Mouse (Mus musculus) liver, embryonic 14.5 days (tissue): Measurements from ENCODE around the gene Flot1.

Experiments
- CTCF ChIP-seq: IDR thresholded peaks from 2 replicates; pipeline ENCODE4 v1.5.1; 2016; ENCODE audit warnings: antibody characterized with exemption, low read depth, control low read depth
- EP300 ChIP-seq: IDR thresholded peaks from 2 replicates; pipeline ENCODE4 v1.6.1; 2016; ENCODE audit warnings: antibody characterized with exemption, low read depth

GRCm38 (mm10) chr17:35835424-35836140, 12.6 kb downstream of the Flot1 start:
- no peak for TF ChIP-seq CTCF
- no peak for TF ChIP-seq EP300
